Mouse (Mus musculus) cerebellum, adult (tissue): ENCODE data around the gene Ift140.
"Not testable (repeated sequence)": the region's sequence is repeated elsewhere in the genome, so short reads cannot be mapped to it uniquely, and the experiment has no call there.

Experiments used
- ATAC-seq: cut with Nextera tagmentation; 2 replicates; pipeline ENCODE4 v1.9.2; 2017; ENCODE audit warnings: mild to moderate bottlenecking, moderate library complexity, mixed read lengths; ENCODE audit not compliant: insufficient number of reproducible peaks, low FRiP score, low TSS enrichment

Gene Ift140

DNA sequence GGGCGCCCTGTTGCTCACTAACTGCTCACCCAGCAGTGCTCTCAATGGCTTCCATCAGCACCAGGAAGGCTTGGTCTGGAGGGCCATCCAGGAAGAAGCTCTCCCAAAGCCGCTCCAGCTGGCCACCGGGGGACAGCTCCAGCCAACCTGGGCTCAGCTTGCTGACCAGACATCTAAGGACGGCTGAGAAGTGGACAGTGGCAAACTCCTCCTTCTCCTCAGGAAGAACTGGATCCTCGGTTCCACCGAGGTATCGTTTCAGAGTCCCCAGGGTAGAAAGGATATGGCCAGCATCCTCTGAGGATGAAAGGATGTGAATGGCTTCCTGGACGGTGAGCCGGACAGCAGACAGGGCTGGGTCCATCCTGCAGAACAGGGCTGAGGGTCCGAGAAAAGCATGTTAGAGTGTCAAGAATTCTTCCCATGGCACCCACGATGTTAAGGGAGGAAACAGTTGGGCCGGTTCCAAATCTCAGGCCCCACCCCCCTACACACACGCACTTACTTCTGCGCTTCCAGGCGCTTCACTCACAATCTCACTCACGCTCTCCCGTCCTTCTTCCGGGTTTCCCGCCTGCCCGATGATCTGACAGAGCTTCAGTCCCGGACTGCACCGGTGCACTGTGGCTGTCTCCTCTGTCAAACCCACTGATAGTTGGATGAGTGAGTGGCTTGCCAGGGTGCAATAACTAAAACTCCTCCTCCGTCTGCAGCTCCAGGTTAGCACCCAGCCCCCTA lies 99.2 kb downstream of the Ift140 start:
- ATAC-seq: peak; percentile 12; the same call in 1 of the 2 replicates

DNA sequence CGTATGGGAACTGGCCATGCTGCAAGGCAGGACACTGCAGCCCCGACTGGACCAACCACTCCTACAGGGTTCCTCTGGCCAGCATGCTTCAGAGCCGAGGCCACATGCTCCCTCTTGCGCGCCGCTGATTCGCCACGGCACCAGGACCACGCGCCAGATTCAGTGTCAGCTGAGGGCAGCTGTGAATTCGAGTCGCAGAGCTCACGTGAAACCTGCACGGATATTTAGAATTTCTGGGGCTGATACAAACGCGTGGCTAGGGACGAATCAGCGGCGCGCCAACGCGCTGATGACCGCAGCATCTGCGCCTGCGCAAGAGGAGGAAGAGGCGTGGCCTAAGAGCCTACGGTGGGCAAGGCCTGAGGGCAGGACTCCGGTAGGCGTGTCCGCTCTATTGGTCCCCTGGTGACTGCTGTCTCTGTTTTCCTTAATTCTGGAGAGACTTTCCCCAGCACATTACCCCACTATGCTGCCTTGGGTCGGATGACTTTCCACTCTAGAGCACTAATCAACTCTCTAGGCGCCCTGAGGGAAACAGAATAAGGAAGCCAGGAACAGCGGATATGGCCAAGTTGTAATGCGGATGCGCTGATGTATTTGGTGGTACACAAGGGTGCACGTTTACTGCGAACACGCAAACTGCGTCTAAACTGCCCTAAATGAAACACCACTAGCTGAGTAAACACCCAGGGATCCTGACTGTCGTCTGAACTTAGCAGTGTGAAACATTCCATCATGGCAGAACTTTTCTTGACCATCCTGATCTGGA lies 100.0 kb downstream of the Ift140 start, which contains the start of gene Telo2:
Telo2 (minus strand) TSS at position 304 of the 769 bp plus-strand sequence.
- ATAC-seq: peak; percentile 75; the same call in 1 of the 2 replicates

- ATAC-seq: no peak
These were observed 101.4 kb downstream of the Ift140 start for GRCm38 (mm10) chr17:25117263-25117662.

DNA sequence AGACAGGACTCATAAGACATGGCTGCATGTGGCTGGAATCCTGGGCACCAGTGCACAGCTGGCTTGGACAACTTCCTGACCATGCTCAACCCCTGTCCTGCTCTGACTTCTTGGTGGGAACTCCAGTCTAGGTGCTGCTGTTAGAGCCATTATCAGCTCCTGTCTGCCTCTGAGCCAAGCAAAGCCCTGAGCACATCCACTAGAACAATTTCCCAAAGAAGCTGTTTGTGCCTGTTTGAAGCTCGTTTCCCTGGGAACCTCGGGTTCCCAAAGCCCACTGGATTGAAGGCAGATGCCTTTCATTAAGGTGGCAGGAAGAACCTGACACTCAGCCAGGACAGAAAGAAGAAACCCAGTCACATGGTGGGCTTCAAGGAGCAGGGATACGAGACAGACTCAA lies 104.5 kb downstream of the Ift140 start, which contains the start of gene Ptx4:
Ptx4 (plus strand) TSS at position 355 of the 400 bp plus-strand sequence.
- ATAC-seq: no peak

GRCm38 (mm10) chr17:25123979-25124378 lies 108.1 kb downstream of the Ift140 start:
- ATAC-seq: no peak

DNA sequence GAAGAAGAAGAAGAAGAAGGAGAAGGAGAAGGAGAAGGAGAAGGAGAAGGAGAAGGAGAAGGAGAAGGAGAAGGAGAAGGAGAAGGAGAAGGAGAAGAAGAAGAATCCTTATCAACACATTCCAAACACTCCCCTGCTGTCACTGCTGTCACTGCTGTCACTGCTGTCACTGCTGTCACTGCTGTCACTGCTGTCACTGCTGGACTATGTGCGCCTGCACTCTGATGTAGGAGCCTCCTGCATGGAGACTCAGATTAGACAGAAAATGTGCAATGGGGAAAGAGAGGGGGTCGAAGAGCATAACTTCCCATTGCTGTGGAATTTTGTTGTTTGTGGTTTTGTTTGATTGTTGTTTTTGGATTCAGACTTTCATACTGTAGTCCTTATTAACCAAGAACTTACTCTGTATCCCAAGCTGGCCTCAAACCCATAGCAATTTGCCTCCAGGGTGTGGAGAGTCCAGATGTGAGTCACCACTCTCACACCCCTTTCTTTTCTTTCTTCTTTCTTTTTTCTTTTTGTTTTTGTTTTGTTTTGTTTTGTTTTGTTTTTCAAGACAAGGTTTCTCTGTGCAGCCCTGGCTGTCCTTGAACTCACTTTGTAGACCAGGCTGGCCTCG lies 109.7 kb downstream of the Ift140 start:
- ATAC-seq: not testable (repeated sequence)

- no peak for ATAC-seq
These were observed 111.2 kb downstream of the Ift140 start for GRCm38 (mm10) chr17:25127079-25127478.

DNA sequence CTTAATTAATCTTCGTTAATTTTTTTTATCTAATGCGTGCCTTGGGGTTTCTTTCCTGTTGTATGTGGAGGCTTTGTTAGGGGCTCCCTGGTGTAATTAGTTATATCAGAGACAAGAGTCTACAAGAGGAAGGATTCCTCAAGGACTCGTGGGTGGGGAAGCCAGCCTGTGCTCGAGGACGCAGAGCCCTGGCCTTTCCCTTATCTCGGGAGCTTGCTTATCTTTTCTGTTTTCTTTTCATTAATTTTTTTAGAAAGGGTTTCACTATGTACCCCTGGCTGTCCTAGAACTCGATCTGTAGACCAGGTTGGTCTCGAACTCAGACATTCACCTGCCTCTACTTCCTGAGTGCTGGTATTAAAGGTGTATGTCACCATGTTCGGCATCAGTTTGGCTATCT lies 111.8 kb downstream of the Ift140 start:
- ATAC-seq: no peak

DNA sequence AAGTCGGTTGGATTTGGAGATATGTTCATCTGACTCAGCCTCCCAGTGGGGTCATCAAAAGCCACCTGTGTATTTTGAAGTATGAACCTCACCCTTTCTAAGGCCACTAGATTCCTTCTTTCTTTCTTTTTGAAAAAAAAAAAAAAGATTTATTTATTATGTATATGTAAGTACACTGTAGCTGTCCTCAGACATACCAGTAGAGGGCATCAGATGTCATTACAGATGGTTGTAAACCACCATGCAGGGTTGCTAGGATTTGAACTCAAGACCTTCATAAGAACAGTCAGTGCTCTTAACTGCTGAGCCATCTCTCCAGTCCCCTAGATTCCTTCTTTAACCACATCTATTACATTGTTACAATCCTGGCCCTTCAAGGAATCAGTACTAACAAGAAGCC lies 114.2 kb downstream of the Ift140 start:
- no peak for ATAC-seq

DNA sequence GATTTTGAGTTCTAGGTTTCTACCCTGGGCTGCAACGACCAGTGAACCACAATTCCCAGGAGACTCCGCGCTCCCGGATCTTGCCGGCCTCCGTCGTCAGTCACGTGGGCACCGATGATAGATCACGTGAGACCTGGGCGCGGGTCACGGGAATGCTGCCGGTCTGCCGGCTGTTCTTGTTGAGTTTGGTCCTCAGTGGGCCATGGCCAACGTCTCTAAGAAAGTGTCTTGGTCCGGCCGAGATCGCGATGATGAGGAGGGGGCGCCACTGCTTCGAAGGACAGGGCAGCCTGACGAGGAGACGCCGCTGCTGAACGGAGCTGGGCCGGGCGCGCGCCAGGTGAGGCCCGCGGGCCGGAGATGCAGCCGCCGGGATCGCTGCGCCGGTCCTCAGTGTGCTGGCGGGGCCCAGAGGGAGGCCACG lies 117.4 kb downstream of the Ift140 start, which contains the start of gene Clcn7:
Clcn7 (plus strand) TSS at position 117 of the 424 bp plus-strand sequence.
- ATAC-seq: peak; percentile 76; the same call in 1 of the 2 replicates

DNA sequence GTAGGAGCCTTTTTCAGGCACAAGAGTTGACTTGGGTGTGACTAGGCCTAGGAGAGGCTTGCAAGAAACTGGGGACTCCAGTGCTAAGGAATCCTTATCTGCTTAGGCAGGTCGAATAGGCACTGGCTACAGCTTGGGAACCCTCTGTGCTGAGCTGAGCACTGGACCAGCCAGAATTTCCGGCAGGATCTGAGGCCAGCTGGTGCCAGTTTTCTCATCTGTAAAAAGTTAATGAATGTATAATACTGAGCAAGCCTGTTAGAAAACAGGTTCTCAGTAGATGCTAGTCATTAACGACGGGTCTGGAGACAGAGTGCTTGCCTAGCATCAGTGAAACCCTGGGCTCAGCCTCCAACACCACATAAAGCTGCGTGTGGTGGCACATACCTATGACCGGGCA lies 119.7 kb downstream of the Ift140 start:
- ATAC-seq: no peak

DNA sequence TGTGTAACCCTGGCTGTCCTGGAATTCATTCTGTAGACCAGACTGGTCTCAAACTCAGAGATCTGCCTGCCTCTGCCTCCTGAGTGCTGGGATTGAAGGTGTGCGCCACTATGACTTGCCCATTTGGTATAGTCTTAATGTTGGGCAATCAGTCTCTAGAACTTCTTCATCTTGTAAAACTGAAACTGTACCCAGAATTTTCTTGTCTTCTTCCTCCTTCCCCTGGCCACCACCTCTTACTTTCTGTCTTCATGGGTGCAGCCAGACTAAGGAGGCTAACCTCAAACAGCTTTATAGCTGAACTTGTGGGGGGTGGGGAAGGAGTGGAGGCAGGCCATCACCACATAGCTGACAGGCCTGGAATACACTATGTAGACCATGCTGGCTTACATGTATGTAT lies 122.9 kb downstream of the Ift140 start:
- no peak for ATAC-seq

DNA sequence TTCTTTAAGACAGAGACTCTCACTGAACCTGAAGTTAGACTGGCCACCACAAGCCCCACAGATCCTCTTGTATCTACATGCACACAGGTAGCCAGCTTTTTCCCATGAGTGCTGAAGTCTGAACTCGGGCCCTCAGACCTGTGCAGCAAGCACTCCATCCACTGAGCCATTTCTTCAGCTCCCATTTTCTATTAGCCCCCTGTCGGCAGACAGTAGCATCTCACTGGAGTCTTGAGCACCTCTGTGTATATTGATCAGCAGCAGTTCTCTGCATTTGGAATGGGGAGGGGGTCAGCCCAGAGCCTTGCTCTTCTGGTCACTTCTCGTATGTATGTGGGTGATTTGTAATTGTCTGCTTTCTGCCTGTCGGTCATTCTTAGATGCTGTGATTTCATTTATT lies 124.1 kb downstream of the Ift140 start:
- ATAC-seq: no peak
